Mouse (Mus musculus) kidney, adult 2 months (tissue): ENCODE data around the gene Gm815.

Source experiments
- CTCF ChIP-seq: fragments of 200-500 bp; conservative IDR thresholded peaks from 2 replicates; pipeline ENCODE4 v1.5.1; 2011; ENCODE audit warnings: low read depth, mild to moderate bottlenecking, control low read depth, low read length, moderate library complexity, mixed read lengths; ENCODE audit not compliant: insufficient read depth, insufficient read length
- POLR2A ChIP-seq: fragments of 200-500 bp; IDR thresholded peaks from one replicate; pipeline ENCODE4 v1.6.1; 2011; ENCODE audit warnings: low read depth, low read length, control low read depth

- no peak for TF ChIP-seq POLR2A
- no peak for TF ChIP-seq CTCF
Measured at GRCm38 (mm10) chr19:26865736-26866135, 19.9 kb upstream of the Gm815 start.
